Mouse (Mus musculus) ES-Bruce4 (cell line): ENCODE measurements around the gene Rad21l. TPM values are rescaled to one million over a fixed set of nuclear protein-coding genes. Genes with fewer than 3 reads are reported as not detected.
"Not testable (repeated sequence)": the region's sequence is repeated elsewhere in the genome, so short reads cannot be mapped to it uniquely, and the experiment has no call there.

Source experiments
- H3K27ac ChIP-seq: 2 replicates; pipeline ENCODE4 v1.5.1; 2012; ENCODE audit warnings: low read length, inconsistent platforms; ENCODE audit not compliant: insufficient read depth
- H3K27me3 ChIP-seq: 2 replicates; pipeline ENCODE4 v1.6.1; 2012; ENCODE audit warnings: mild to moderate bottlenecking, low read length, inconsistent platforms; ENCODE audit not compliant: control insufficient read depth, poor library complexity, insufficient read depth, severe bottlenecking
- H3K36me3 ChIP-seq: 2 replicates; pipeline ENCODE4 v1.6.1; 2012; ENCODE audit warnings: inconsistent platforms, mild to moderate bottlenecking, low read length, moderate library complexity; ENCODE audit not compliant: control insufficient read depth, poor library complexity, insufficient read depth, severe bottlenecking
- H3K4me1 ChIP-seq: one replicate; pipeline ENCODE4 v1.8.1; 2011; ENCODE audit warnings: low read length; ENCODE audit not compliant: control insufficient read depth, insufficient read depth
- H3K4me3 ChIP-seq: 2 replicates; pipeline ENCODE4 v1.5.1; 2011; ENCODE audit warnings: low read depth, mild to moderate bottlenecking, low read length
- H3K9ac ChIP-seq: 2 replicates; pipeline ENCODE4 v1.6.1; 2012; ENCODE audit warnings: low read depth, mild to moderate bottlenecking, inconsistent platforms; ENCODE audit not compliant: poor library complexity, severe bottlenecking
- H3K9me3 ChIP-seq: replicated peaks from 2 replicates; pipeline ENCODE4 v1.6.1; 2012; ENCODE audit warnings: mild to moderate bottlenecking, low read length, inconsistent platforms; ENCODE audit not compliant: control insufficient read depth, poor library complexity, insufficient read depth, severe bottlenecking
- CTCF ChIP-seq: IDR thresholded peaks from one replicate; pipeline ENCODE4 v1.8.1; 2011; ENCODE audit warnings: low read depth, low read length
- EP300 ChIP-seq: IDR thresholded peaks from 2 replicates; pipeline ENCODE4 v1.6.1; 2011; ENCODE audit warnings: low read depth, low read length; ENCODE audit not compliant: insufficient read depth
- POLR2A ChIP-seq: IDR thresholded peaks from one replicate; pipeline ENCODE4 v1.8.1; 2011; ENCODE audit warnings: low read length; ENCODE audit not compliant: insufficient read depth
- polyA plus RNA-seq: library from polyadenylated mRNA; stranded (reverse); fragments of >200 nt; gene quantifications from 2 replicates; pipeline ENCODE4 v1.2.4, GENCODE M21; 2011; ENCODE audit warnings: low read depth; ENCODE audit not compliant: missing spikeins, insufficient read depth, insufficient read length

Rad21l gene
- polyA plus RNA-seq, 1 experiment, result not detected

GRCm38 (mm10) chr2:151616551-151617329 is 51.6 kb downstream of the Rad21l start:
- Histone ChIP-seq H3K4me3 (no peak overlapping the region), H3K36me3 (no peaks in the 10 kb centered on the region), H3K4me1 (no peaks in the 10 kb centered on the region), H3K9me3 (no peaks in the 10 kb centered on the region), H3K9ac (no peak overlapping the region), H3K27me3 (no peaks in the 10 kb centered on the region), H3K27ac (no peak overlapping the region)
- TF ChIP-seq EP300 (no peak), CTCF (no peak), POLR2A (no peak)

GRCm38 (mm10) chr2:151615779-151616178 is 52.6 kb downstream of the Rad21l start:
- not testable (repeated sequence) for H3K27ac ChIP-seq, H3K36me3 ChIP-seq

GRCm38 (mm10) chr2:151609974-151610373 is 58.4 kb downstream of the Rad21l start:
- Histone ChIP-seq H3K9ac (no peak overlapping the region), H3K27me3 (no peaks in the 10 kb centered on the region), H3K4me1 (no peaks in the 10 kb centered on the region), H3K36me3 (no peaks in the 10 kb centered on the region), H3K4me3 (no peak overlapping the region), H3K9me3 (no peaks in the 10 kb centered on the region), H3K27ac (no peak overlapping the region)
- TF ChIP-seq POLR2A (no peak), CTCF (no peak), EP300 (no peak)

More at GRCm38 (mm10) chr2:151615779-151616178, 52.6 kb downstream of the Rad21l start:
- not testable (repeated sequence) for H3K4me3 ChIP-seq, H3K4me1 ChIP-seq, H3K9me3 ChIP-seq, H3K27me3 ChIP-seq, H3K9ac ChIP-seq

- Histone ChIP-seq H3K4me1 (no peaks in the 10 kb centered on the region), H3K9ac (no peak overlapping the region), H3K36me3 (no peaks in the 10 kb centered on the region), H3K27ac (no peak overlapping the region), H3K27me3 (no peaks in the 10 kb centered on the region), H3K9me3 (no peaks in the 10 kb centered on the region), H3K4me3 (no peak overlapping the region)
- TF ChIP-seq POLR2A, result no peak
- TF ChIP-seq CTCF, result no peak
- TF ChIP-seq EP300, result no peak
These were observed 59.9 kb downstream of the Rad21l start for GRCm38 (mm10) chr2:151608435-151608834.

- TF ChIP-seq CTCF, result no peak
- TF ChIP-seq POLR2A, result no peak
- TF ChIP-seq EP300, result no peak
- Histone ChIP-seq H3K9me3 (no peaks in the 10 kb centered on the region), H3K36me3 (no peaks in the 10 kb centered on the region), H3K4me3 (no peak overlapping the region), H3K27ac (no peak overlapping the region), H3K27me3 (no peaks in the 10 kb centered on the region), H3K4me1 (no peaks in the 10 kb centered on the region), H3K9ac (no peak overlapping the region)
These were observed 62.8 kb downstream of the Rad21l start for GRCm38 (mm10) chr2:151605437-151605987.

- TF ChIP-seq POLR2A (no peak), CTCF (no peak), EP300 (no peak)
- H3K9me3 ChIP-seq, result no peaks in the 10 kb centered on the region
- no peak overlapping the region for H3K4me3 ChIP-seq
- H3K36me3 ChIP-seq, result no peaks in the 10 kb centered on the region
- H3K27ac ChIP-seq, result no peak overlapping the region
- no peaks in the 10 kb centered on the region for H3K27me3 ChIP-seq
- H3K9ac ChIP-seq, result no peak overlapping the region
- H3K4me1 ChIP-seq, result no peaks in the 10 kb centered on the region
These were observed 64.7 kb downstream of the Rad21l start for GRCm38 (mm10) chr2:151603630-151604029.
